Mouse (Mus musculus) megakaryocyte, embryonic 14.5 days (primary cell): Measurements from ENCODE around the gene Fry.

Experiments
- FLI1 ChIP-seq: IDR thresholded peaks from 2 replicates; pipeline ENCODE4 v1.6.1; 2012; ENCODE audit warnings: low read length, inconsistent platforms, mixed read lengths
- GATA1 ChIP-seq: IDR thresholded peaks from 3 replicates; pipeline ENCODE4 v1.6.1; 2012; ENCODE audit warnings: mixed read lengths, low read length, inconsistent platforms, borderline replicate concordance

DNA sequence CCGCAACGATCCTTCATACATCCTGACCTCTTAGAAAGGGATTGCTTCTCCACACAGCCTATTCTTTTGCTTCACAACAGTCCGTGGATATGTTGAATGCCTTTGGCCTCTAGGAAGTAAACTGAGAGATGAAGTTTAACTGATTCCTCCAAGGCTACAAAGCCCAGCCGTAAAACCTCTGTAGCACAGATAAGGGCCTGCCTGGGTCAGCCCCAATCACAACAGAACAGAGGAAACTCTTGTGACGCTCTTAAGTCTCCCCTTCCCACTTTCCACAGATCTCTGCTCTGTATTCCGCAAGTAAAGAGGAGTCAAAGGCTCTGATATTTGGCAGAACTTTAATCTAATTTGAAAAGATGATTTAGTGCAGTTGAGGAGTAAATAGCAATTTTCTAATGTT is 251.8 kb downstream of the Fry start:
- TF ChIP-seq GATA1 (no peak), FLI1 (no peak)
